Mouse (Mus musculus) B cell, adult (primary cell): ENCODE data around the gene Epha3. TPM values are rescaled to one million over a fixed set of nuclear protein-coding genes. Genes with fewer than 3 reads are reported as not detected.

Experiments used
- total RNA-seq: library from RNA; stranded (reverse); gene quantifications from 4 replicates; pipeline ENCODE4 v1.2.4, GENCODE M21; 2023; ENCODE audit not compliant: inconsistent age

Epha3 gene
- not detected in 4 replicates for total RNA-seq

DNA sequence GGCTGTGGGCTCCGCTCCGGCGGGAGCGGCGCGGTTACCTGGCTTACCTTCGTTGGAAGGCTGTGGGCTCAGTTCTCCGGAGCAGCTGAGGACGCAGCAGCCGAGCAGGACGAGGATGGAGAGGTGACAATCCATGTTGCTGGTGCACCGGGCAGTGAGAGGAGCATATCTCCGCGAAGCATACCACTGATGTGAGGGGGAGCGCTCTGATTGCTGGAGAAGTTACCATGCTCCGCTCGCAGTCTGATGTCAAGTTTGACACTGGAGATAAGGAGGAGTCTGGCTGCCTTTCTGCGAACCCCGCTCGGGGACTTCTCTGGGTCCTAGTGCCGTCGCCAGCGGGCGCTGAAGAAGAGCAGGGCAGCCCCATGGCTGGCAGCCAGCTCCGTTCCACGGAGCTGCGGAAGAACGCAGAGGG, at the start of gene Epha3:
Gene Epha3 (minus strand): TSS at position 263 of the 418 bp plus-strand sequence.

